Mouse (Mus musculus): ENCODE measurements around the gene Epn3. TPM values are rescaled to one million over a fixed set of nuclear protein-coding genes. Genes with fewer than 3 reads are reported as not detected.

The Epn3 gene
- total RNA-seq, 2 experiments from 2014 or later = 13.5 to 25.9 TPM

- DNase-seq = peak; percentile 84 to 86
Observed at GRCm38 (mm10) chr11:94498093-94498996, 1.4 kb downstream of the Epn3 start.

GRCm38 (mm10) chr11:94495415-94495814 lies 4.4 kb downstream of the Epn3 start:
- peak; percentile 52 to 57 for DNase-seq

- no peak for DNase-seq
Observed at GRCm38 (mm10) chr11:94491749-94492099, 8.1 kb downstream of the Epn3 start.

GRCm38 (mm10) chr11:94491035-94491748 lies 8.6 kb downstream of the Epn3 start:
- DNase-seq = peak in 1 of 2 experiments; percentile 59

- DNase-seq = no peak
Observed at GRCm38 (mm10) chr11:94489745-94490144, 10.0 kb downstream of the Epn3 start.

- no peak for DNase-seq
Observed at GRCm38 (mm10) chr11:94488767-94489533, 10.8 kb downstream of the Epn3 start.

GRCm38 (mm10) chr11:94486001-94486400 lies 13.8 kb downstream of the Epn3 start, which contains the start of gene Spata20:
Gene Spata20, minus strand, starts transcription at chr11:94486179.
- DNase-seq = peak; percentile 86 to 89

GRCm38 (mm10) chr11:94485223-94485622 lies 14.6 kb downstream of the Epn3 start:
- DNase-seq = no peak

- DNase-seq = no peak
Observed at GRCm38 (mm10) chr11:94484636-94485035, 15.1 kb downstream of the Epn3 start.

- no peak for DNase-seq
Observed at GRCm38 (mm10) chr11:94483921-94484320, 15.9 kb downstream of the Epn3 start.

- DNase-seq = no peak
Observed at GRCm38 (mm10) chr11:94483436-94483835, 16.3 kb downstream of the Epn3 start.

- DNase-seq = no peak
Observed at GRCm38 (mm10) chr11:94482738-94483137, 17.0 kb downstream of the Epn3 start.

GRCm38 (mm10) chr11:94481963-94482362 lies 17.8 kb downstream of the Epn3 start:
- no peak for DNase-seq

- no peak for DNase-seq
Observed at GRCm38 (mm10) chr11:94480382-94480781, 19.4 kb downstream of the Epn3 start.

GRCm38 (mm10) chr11:94477651-94478050 lies 22.1 kb downstream of the Epn3 start:
- no peak for DNase-seq

- DNase-seq = no peak
Observed at GRCm38 (mm10) chr11:94475722-94476121, 24.1 kb downstream of the Epn3 start.

- DNase-seq = no peak
Observed at GRCm38 (mm10) chr11:94474544-94474910, 25.2 kb downstream of the Epn3 start.

GRCm38 (mm10) chr11:94473707-94474543 lies 25.8 kb downstream of the Epn3 start, which contains the start of gene Cacna1g:
Gene Cacna1g, minus strand, starts transcription at chr11:94474198.
- DNase-seq = peak; percentile 93 to 94

GRCm38 (mm10) chr11:94472916-94473706 lies 26.7 kb downstream of the Epn3 start:
- no peak for DNase-seq

- no peak for DNase-seq
Observed at GRCm38 (mm10) chr11:94472585-94472915, 27.2 kb downstream of the Epn3 start.
